Mouse (Mus musculus): ENCODE data around the gene Rnf38. TPM values are rescaled to one million over a fixed set of nuclear protein-coding genes. Genes with fewer than 3 reads are reported as not detected.

Gene Rnf38
- polyA plus RNA-seq, 1 experiment, result 46.6 TPM

DNA sequence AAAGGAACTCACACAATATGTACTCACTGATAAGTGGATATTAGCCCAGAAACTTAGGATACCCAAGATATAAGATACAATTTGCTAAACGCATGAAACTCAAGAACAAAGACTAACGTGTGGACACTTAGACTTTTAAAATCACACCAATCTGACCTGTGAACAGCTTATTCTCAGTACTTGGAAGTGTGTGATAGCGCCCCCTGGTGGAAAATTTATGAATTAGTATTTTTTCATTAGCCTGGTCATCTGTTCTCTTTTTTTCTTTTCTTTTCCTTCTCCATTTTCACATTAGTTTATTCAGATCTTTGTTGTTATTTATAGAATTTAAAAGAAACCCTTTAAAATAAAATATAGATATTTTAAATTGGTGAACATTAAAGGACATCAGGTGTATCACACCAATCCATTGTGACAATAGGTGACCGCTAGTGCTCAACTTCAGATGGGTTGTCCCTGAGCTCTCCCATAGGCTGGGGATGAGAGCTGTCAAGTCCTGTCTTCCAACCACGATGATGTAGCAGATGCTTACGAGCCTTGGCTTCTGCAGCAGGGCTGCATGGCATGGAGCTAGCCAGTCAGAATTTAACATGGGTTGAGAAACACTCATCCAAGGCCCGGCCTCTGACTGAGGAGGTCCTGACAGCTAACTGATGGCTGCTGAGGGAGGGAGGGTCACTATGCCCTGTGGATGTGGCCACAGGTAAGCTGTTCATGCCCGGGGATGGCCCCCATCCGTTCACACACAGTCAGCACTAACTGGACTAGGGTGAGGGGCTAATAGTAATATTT is 114.0 kb downstream of the Rnf38 start:
- no peak for DNase-seq (ENCODE audit: low spot score)

DNA sequence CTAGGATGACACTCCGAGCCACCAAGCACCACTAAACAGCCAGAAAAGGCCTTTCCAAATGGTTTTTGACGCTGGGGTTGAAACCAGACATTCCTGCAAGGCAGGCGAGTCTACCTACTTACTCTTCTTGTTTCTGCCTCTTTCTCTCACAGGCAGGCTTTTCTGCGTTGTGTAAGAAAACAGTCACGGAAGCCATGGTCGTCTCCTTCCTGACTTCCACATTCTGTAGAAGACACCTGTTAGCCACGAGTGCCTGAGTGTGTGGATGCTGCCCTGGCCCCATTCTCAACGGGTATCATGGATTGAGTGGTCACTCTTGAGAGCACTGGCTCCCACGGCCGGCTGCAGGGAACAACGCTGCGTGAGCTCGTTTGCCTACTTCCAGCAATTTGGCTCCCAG is 118.5 kb downstream of the Rnf38 start:
- no peak for DNase-seq (ENCODE audit: low spot score)

DNA sequence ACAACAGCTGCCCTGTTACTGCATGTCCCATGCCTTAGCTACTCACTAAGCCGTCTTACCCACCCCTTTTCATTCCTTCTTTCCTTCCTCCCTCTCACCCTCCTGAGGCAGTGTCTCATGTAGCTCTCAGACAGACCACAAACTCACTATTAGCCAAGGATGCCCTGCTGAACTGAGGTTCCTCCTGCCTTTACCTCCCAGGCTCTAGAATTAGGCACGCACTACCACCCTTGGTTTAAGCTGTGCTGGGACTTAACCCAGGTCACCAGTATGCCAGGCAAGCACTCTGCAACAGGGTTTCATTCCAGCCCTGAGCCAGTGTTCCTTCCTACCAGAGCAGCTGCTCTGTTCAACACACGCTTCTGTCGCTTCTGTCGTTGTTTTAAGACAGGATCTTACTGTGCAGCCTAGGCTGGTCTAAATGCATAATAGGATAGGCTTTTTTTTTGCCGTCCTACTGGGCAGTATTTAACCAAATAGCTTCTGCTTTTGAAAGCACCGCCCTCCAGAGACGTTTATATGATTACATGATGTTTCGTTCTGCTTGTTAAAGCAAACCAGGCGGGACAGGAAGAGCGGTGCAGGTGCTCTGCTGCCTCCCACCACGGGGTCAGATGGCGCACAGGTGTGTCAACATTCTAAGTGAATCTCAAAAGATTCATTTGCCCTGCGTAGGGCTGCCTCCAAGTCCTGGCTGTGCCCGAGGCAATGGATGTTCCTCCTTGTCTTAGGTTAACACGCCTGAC is 120.0 kb downstream of the Rnf38 start:
- no peak for DNase-seq (ENCODE audit: low spot score)

DNA sequence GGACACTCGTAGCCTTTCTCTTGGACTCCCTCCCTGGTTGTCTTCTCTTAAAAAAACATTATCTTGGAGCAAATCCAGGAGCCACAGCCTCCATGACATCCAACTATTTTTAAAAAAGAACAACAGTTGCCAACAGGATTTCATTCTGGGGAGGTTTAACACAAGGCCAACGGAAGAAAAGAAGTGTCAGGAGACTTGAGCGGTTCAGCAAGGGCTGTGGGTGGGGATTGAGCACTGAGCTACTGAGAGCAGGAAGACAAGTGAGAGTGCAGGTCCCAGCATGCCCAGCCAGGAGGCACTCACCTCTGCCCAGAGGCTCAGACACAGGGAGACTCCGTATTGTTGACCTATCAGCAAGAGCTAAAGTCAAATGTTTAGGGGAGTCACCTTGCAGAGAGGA is 120.8 kb downstream of the Rnf38 start:
- no peak for DNase-seq (ENCODE audit: low spot score)

DNA sequence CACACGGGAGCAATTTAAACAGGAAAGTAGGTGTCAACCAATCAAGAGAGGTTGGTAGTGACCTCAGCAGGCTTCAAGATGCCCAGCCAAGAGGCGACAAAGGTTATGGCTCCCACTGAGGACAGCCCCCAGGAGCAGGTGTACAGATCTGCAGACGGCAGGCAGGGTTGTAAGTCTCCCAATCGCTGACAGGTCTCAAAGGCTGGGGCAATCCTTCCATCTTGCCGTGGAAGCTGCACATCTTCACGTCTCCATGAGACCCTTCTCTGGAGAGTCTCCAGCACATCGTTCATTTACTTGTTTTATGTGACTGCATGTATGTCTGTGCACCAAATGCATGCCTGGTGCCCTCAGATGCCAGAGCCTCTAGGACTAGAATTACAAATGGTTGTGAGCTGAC is 122.8 kb downstream of the Rnf38 start:
- DNase-seq (ENCODE audit: low spot score), result no peak

DNA sequence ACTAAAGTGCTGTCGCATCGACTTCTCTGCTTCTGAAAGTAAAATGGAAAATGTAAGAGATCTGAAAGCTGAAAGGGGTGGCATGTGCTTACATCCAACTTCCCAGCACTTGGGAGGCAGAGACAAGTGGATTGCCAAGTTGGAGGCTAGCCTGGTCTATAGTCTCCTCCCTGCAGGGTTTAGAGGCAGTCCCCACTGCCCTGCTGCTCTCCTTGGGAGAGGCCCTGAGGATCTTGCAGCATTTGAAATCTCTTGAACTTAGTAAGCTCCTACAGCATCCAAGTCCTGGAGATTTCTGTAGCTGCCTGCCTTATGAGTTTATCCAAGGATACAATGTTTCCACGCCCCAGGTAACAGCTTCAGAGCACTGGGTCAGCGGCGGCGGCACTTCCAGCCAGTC is 125.3 kb downstream of the Rnf38 start:
- no peak for DNase-seq (ENCODE audit: low spot score)

DNA sequence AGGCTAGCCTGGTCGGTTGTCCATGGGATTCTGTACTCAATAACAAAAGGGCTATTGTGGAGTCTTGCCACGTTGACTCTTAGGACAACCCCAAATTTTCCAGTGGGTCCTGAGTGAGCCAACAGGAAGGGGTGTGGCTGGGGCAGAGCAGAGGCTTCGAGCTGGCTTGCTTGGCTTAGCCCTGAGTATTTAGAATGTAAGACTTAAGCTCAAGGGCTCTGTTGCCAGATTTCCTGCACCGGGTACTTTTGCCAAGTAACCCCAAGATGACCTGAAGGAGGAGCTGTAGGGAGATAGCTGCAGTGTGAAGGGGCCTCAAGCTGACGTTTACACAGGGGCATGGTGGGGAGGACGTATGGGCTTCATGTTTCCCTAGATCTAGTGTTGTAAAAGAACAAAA is 126.2 kb downstream of the Rnf38 start:
- no peak for DNase-seq (ENCODE audit: low spot score)

DNA sequence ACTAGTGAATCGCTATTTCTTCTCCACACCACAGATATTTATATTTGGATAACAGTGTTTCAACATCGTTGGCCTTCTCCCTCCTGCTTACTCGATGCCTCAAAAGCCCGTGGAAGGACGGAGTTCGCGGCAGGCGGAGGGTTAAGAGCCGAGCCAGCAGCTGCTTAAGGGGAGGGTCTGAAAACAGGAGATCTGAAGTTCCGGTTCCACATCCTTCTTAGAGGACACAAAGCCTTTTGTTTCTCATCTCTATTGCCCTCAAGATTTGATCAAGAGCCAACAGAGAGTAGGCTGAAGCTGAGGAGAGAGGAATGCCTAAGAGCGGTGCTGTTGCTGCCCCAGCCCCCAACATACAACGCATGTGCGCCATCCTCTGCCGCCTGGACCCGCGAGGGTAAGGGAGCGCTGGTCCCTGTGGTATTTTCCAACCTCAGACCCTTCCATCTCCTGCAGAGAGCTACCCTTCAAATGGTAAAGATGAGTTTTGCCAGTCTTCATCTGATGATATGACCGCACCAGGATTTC is 127.2 kb downstream of the Rnf38 start:
- DNase-seq (ENCODE audit: low spot score), result no peak

DNA sequence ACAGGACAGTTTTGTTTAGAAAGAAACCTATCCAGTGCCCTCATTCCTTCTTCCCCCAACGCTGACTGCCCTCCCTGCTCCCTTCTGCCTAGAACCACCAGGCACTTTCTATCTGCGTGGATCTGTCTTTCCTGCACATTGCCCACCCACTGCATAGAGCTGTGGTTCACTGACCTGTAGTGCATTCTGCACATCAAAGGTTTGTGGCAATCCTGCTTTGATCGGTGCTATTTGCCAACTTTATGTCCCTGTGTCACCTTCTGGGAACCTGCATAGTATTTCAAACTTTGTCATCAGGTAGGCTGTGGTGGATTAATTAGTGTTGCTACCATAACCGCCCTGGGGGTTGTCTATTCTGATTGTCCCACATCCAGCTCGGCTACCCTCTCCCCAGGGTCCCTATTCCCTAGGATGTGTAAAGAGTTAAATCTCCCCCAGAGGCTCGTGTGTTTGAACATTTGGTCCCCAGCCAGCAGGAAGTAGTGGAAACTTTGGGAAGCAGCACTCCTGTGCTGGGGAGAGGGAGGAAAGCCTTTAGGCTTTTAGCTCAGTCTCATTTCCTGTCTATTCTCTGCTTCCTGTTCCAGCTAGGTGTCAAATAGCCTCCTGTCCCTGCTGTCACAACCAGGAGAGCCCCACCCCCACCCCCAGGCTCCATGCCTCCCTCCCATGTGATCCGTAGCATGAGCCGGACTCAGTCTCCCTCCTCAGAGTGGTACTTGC is 129.2 kb downstream of the Rnf38 start:
- DNase-seq (ENCODE audit: low spot score), result no peak

DNA sequence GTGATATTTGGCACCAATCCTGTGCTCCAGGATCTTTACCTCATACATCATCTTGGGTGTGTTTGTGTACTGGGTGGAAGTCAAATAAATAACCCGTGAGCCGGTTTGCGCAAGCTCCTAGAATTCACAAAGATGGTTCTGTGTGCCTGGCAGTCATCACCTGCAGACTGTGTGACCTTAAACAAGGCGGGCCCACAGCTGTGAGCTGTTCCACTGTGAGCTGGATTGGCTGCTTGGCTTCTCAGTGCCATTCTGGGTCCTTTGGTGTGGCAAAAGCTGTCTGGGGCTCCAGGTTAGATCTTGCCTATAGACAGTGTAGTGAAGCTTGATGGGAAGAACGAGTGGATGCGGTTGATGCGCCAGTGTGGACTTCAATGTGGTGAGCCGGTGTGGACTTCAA is 130.0 kb downstream of the Rnf38 start:
- DNase-seq (ENCODE audit: low spot score), result no peak

DNA sequence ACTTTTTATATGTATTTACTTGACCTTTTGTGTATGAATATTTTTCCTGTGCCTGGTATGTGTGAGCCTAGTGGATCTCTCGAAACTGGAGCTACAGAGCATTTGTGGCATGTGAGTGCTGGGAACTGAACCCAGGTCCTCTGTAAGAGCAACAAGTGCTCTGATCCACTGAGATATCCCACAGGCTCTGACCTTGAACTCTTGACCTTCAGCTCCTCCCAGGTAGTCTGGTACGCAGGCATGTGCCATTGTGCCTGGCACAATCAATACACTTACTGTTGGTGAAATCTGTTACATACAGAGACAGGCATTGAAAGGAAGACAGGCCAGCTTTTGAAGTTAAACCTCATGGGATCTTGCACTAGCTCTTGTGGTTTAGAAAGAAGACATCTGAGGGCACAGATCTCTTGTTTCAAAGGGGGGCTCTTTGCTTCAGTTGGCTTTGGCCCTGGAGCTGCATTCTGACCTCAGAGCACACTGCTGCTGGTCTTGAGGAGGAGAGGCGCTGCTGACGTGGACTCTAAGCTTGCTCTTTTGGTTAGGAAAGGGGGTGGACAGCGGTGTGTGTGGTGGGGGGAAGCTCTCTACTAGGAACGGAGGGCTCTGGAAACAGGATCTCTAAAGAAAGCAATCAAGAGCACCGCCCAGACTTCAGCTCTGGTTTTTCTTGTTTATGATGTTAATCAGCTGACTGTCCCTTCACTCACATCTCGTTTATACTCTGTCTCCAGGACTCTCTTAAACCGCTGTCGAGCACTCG is 135.8 kb downstream of the Rnf38 start:
- DNase-seq (ENCODE audit: low spot score), result no peak

DNA sequence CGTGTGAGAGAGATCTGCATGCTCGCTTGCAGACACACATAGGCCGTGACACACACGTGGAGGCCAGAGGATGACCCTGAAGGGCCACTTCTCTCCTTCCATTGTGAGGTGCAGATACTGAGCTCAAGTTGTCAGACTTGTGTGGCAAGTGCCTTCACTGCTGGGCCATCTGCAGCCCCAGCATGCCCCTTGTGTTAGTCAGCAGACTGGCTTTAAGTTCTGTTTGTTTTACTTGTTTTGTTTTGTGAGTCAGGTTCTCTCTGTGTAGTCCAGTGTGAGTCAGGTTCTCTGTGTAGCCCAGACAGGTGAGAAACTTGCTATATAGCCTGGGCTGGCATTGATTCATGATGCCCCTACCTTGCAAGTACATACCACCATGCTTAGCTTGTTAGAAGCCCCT is 139.1 kb downstream of the Rnf38 start:
- no peak for DNase-seq (ENCODE audit: low spot score)

DNA sequence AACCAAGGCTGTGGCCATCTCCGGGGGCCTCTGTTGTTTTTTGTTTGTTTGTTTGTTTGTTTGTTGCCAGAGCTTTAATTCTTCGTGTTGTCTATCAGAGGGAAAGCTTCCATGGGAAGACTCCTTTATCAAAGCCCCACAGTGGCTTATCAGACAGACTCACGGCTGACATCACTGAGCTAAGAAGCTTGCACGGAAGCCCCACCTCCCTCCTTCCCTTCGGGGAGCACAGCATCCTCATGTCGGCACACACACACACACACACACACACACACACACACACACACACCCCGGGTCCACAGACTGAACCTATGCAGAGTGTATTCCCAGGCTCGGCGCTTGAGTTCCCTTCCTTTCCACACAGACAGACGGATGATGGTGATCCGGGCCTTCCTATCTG is 141.2 kb downstream of the Rnf38 start:
- no peak for DNase-seq (ENCODE audit: low spot score)

DNA sequence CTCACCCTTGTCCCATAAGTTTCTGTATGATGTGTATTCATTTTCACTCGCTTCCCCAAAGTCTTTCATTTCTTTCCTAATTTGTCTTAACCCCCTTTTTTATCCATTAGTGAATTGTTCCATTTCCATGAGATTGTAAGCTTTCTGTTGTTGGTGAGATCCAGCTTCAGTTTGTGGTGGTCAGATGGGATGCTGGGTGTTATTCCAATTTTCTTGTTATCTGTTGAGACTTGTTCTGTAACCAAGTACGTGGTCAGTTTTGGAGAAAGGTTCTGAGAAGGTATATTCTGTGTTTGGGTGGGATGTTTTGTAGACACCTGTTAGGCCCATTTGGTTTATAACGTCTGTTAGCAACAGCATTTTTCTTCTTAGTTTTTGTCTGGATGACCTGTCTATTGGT is 148.0 kb downstream of the Rnf38 start:
- no peak for DNase-seq (ENCODE audit: low spot score)

DNA sequence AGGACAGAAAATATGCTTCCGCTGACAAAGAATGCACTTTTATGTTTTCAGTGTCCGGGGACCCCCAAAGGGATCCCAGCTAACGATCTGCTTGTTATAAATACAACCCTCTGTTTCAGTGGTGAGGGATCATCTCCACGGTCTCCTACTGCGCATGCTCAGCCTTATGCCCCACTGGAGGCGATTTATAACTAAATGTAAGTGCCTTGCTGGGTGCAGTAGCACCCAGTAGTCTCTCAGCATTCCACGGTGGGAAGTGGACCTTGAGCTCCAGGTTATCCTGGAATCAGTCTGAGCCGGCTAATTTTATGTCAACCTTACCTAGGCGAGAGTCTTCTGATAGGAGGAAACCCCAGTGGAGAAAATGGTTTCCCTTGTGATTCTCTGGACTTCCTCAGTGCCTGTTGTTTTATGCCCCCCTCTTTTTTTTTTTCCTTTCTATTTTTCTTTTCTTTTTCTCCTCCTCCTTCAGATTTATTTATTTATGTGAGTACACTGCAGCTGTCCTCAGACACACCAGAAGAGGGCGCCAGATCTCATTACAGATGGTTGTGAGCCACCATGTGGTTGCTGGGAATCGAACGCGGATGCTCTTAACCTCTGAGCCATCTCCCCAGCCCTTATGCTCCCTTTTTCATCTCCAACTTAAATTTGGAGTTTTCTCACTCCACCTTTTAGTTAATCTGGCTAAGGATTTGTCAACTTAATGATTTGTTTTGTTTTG is 148.8 kb downstream of the Rnf38 start:
- no peak for DNase-seq (ENCODE audit: low spot score)

DNA sequence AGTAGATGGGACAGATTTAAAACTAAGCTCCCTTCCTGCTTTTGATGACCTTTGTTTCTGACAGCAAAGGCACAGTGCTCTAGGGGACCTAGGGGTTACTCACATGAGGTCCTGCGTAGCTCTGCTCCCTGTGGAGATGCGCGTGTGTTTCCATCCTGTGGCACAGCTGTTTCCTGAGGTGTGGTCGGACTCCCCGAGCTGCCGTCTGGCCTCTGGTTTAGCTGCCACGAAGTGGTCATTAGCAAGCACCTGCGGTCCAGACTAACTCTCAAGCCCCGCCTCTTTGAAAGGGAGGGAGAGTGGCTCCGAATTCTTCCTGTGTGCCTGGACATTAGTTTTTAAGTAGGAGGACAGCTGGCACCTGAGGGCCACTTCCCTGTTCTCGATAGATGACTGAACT is 149.6 kb downstream of the Rnf38 start, which contains the start of gene Gne:
Gene Gne (minus strand): TSS at position 233 of the 400 bp plus-strand sequence.
- no peak for DNase-seq (ENCODE audit: low spot score)

DNA sequence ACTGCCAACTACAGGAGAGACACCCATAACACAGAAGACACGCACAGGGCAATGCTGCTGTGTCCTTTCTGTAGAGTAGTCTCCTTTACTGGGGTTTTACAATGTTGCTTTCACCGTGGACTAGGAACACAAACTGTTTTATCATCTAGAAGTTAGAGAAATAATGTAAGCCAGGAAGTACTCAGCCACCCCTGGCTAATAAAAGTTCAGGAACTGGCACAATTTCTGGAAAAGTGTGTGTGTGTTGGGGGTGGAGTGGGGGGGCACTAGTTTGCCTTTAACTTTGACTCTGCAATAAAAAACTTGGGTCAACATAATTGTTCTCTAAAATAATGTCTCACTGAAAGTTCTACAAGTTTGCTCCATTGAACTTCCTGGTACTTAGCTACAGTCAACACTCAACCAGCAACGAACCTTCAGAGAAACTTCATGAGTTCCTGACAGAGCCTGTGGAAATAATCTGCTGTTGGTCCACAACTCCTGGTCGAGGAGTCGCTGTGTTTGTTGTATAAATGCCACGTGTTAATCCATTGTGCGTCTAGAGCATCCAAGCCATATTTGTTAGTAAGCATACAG is 155.1 kb downstream of the Rnf38 start:
- no peak for DNase-seq (ENCODE audit: low spot score)

Measured in urinary bladder, adult 2 months (tissue).